ENCODE assay signal across 8 mouse cellular contexts in the genomic region with DNA sequence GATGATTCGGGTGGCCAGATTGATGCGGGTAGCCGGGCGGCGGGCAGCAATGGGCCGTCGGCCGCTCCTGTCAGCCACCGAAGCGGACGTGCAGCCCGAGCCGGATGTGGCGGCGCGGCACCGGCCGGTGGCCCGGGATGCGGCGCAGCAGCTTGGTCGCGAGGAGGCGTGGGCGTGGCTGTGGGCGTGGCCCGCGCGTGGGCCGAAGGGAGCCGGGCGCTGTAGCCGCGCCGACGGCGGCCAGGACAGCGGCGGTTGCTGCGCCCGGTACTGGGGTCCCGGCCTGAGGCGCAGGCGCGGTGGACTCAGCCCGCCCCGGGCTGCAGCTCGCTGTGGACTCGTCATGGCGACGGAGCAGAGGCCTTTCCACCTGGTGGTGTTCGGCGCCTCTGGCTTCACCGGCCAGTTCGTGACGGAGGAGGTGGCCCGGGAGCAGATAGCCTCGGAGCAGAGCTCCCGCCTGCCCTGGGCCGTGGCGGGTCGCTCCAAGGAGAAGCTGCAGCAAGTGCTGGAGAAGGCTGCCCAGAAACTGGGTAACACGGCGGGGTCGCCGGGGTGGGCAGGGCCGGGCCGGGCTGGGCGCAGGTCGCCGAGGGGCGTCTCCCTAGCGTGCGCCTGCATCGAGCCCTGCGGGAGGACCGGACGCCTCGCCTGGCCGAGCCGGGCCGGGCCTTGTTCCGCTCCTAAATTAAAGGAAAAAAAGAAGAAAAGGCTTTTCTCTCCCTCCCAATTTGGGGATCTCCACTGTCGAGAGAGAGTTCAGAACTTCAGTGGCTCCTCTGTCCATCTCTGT. TPM values are rescaled to one million over a fixed set of nuclear protein-coding genes. Genes with fewer than 3 reads are reported as not detected.
A peak's percentile ranks its signal among the peaks of the same experiment; 100 is the strongest.
DNase-seq lines count a peak whose midpoint lies in the region; ATAC-seq and TF ChIP-seq lines count a peak whose summit lies in the region.

A gene (plus strand): TSS at position 198 of the 793 bp plus-strand sequence.

- no peaks in the 10 kb centered on the region; the same call in 1 of the 2 replicates for H3K79me2 ChIP-seq in CH12.LX (replicated peaks; ENCODE audit: control insufficient read depth, extremely low read depth, insufficient read depth, poor library complexity, severe bottlenecking)

- in situ Hi-C loops in CH12.LX (cut with MboI; ENCODE audit: low pct_ligation_motif_present, low pct_unique_long_range_greater_than_20kb, low sequenced_read_pairs) = no loop called here

- no peaks in the 10 kb centered on the region for H3K9me3 ChIP-seq in CH12.LX (replicated peaks; ENCODE audit: low read length)
- no peaks in the 10 kb centered on the region for H3K9me3 ChIP-seq in forebrain, embryonic 12.5 days
- H3K9me3 ChIP-seq in heart, embryonic 16.5 days (replicated peaks; ENCODE audit: control insufficient read depth, low read length) = no peaks in the 10 kb centered on the region
- no peaks in the 10 kb centered on the region for H3K9me3 ChIP-seq in liver, embryonic 13.5 days (replicated peaks)
- no peaks in the 10 kb centered on the region for H3K9me3 ChIP-seq in stomach, embryonic 14.5 days (ENCODE audit: control insufficient read depth, low read depth, low read length)

- H3K27ac ChIP-seq in CH12.LX (ENCODE audit: insufficient read depth, low read depth) = no peak within 1 kb of the TSS
- H3K27ac ChIP-seq in forebrain, embryonic 12.5 days = peak within 1 kb of the TSS; percentile 87
- peak within 1 kb of the TSS; percentile 93 for H3K27ac ChIP-seq in heart, embryonic 16.5 days (ENCODE audit: low read length)
- H3K27ac ChIP-seq in liver, embryonic 13.5 days = no peak within 1 kb of the TSS
- peak within 1 kb of the TSS; percentile 64 for H3K27ac ChIP-seq in stomach, embryonic 14.5 days (ENCODE audit: low read length)

- H3K4me1 ChIP-seq in CH12.LX (ENCODE audit: control insufficient read depth in 1 of 2, insufficient read depth in 2 of 2) = peaks cover 2 to 5% of the 10 kb centered on the region in 2 experiments; a peak in 2 of 4 replicates
- H3K4me1 ChIP-seq in forebrain, embryonic 12.5 days = peaks cover 27% of the 10 kb centered on the region
- H3K4me1 ChIP-seq in heart, embryonic 16.5 days (ENCODE audit: control insufficient read depth, insufficient read depth, low read length) = peaks cover 5% of the 10 kb centered on the region; the same call in 1 of the 2 replicates
- peaks cover 16% of the 10 kb centered on the region for H3K4me1 ChIP-seq in liver, embryonic 13.5 days (replicated peaks)
- peaks cover 8% of the 10 kb centered on the region for H3K4me1 ChIP-seq in stomach, embryonic 14.5 days (ENCODE audit: control insufficient read depth, insufficient read depth, low read length)

- TF ChIP-seq EP300 in CH12.LX (IDR thresholded peaks at IDR 0.05; ENCODE audit: low read length) = no peak

- peaks cover 0 to 2% of the 10 kb centered on the region in 2 experiments for H3K36me3 ChIP-seq in CH12.LX (replicated peaks in 1 of 2; ENCODE audit: control insufficient read depth in 1 of 2, insufficient read depth in 1 of 2, low read length in 1 of 2)
- H3K36me3 ChIP-seq in forebrain, embryonic 12.5 days (replicated peaks) = peaks cover 18% of the 10 kb centered on the region
- peaks cover 8% of the 10 kb centered on the region; the same call in 1 of the 2 replicates for H3K36me3 ChIP-seq in heart, embryonic 16.5 days (ENCODE audit: control insufficient read depth, insufficient read depth)
- H3K36me3 ChIP-seq in liver, embryonic 13.5 days = no peaks in the 10 kb centered on the region
- H3K36me3 ChIP-seq in stomach, embryonic 14.5 days (ENCODE audit: control insufficient read depth, insufficient read depth, low read length) = no peaks in the 10 kb centered on the region; the same call in 1 of the 2 replicates

- peak within 1 kb of the TSS; percentile 69 for H3K4me2 ChIP-seq in CH12.LX (ENCODE audit: insufficient read depth, low read depth, poor library complexity, severe bottlenecking)
- peak within 1 kb of the TSS; percentile 70 for H3K4me2 ChIP-seq in forebrain, embryonic 12.5 days
- peak within 1 kb of the TSS; percentile 87 for H3K4me2 ChIP-seq in heart, embryonic 16.5 days (ENCODE audit: low read depth, low read length)
- peak within 1 kb of the TSS; percentile 79 for H3K4me2 ChIP-seq in liver, embryonic 13.5 days
- peak within 1 kb of the TSS; percentile 70 for H3K4me2 ChIP-seq in stomach, embryonic 14.5 days (replicated peaks; ENCODE audit: low read depth, low read length)

- H3K27me3 ChIP-seq in CH12.LX (replicated peaks) = peaks cover 20% of the 10 kb centered on the region
- no peaks in the 10 kb centered on the region for H3K27me3 ChIP-seq in forebrain, embryonic 12.5 days
- no peaks in the 10 kb centered on the region for H3K27me3 ChIP-seq in heart, embryonic 16.5 days (ENCODE audit: control insufficient read depth, insufficient read depth, low read length)
- H3K27me3 ChIP-seq in liver, embryonic 13.5 days = peaks cover 48% of the 10 kb centered on the region
- H3K27me3 ChIP-seq in stomach, embryonic 14.5 days (ENCODE audit: control insufficient read depth, insufficient read depth, low read length) = no peaks in the 10 kb centered on the region

- peak; percentile 44 for DNase-seq in CH12.LX (ENCODE audit: extremely low read depth)
- DNase-seq in c-Kit-positive CD71-positive TER-119-negative erythroid progenitor cells, embryonic 14.5 days (ENCODE audit: low read depth) = peak; percentile 34
- peak; percentile 89 to 94 for DNase-seq in kidney, postnatal 25 days
- peak; percentile 62 for DNase-seq in liver, embryonic 13.5 days
- DNase-seq in natural killer cell, adult 2 months (ENCODE audit: low spot score in 2 of 2) = peak; percentile 73 to 78

- TF ChIP-seq CTCF in CH12.LX (conservative IDR thresholded peaks at IDR 0.05 in 1 of 2, IDR thresholded peaks at IDR 0.05 in 1 of 2; ENCODE audit: low read depth in 2 of 2, low read length in 2 of 2) = no peak

- peak within 1 kb of the TSS; percentile 75 for H3K9ac ChIP-seq in CH12.LX (ENCODE audit: insufficient read depth, low read depth)
- peak within 1 kb of the TSS; percentile 78 for H3K9ac ChIP-seq in forebrain, embryonic 12.5 days
- peak within 1 kb of the TSS; percentile 91 for H3K9ac ChIP-seq in heart, embryonic 16.5 days (ENCODE audit: low read length)
- peak within 1 kb of the TSS; percentile 64 for H3K9ac ChIP-seq in liver, embryonic 13.5 days
- peak within 1 kb of the TSS; percentile 84 for H3K9ac ChIP-seq in stomach, embryonic 14.5 days (replicated peaks; ENCODE audit: low read depth, low read length)

- ATAC-seq in forebrain, embryonic 12.5 days (ENCODE audit: low FRiP score) = peak; percentile 97
- ATAC-seq in heart, embryonic 16.5 days (replicated peaks; ENCODE audit: extremely low read depth, insufficient read depth, low FRiP score) = peak; percentile 96
- peak; percentile 83 for ATAC-seq in liver, embryonic 13.5 days (ENCODE audit: low read depth)
- peak; percentile 97 for ATAC-seq in stomach, embryonic 14.5 days (ENCODE audit: insufficient number of reproducible peaks, insufficient read depth, low FRiP score, low read depth)

- no peak for TF ChIP-seq RAD21 in CH12.LX (IDR thresholded peaks at IDR 0.05; ENCODE audit: low read depth, low read length)

- peak within 1 kb of the TSS; percentile 80 to 85 (median 81) for H3K4me3 ChIP-seq in CH12.LX (replicated peaks in 1 of 3; ENCODE audit: low read depth in 2 of 3, low read length in 2 of 3, poor library complexity in 1 of 3)
- peak within 1 kb of the TSS; percentile 71 for H3K4me3 ChIP-seq in forebrain, embryonic 12.5 days (replicated peaks)
- H3K4me3 ChIP-seq in heart, embryonic 16.5 days (ENCODE audit: low read length) = peak within 1 kb of the TSS; percentile 74
- H3K4me3 ChIP-seq in liver, embryonic 13.5 days (replicated peaks) = peak within 1 kb of the TSS; percentile 67
- H3K4me3 ChIP-seq in stomach, embryonic 14.5 days (ENCODE audit: low read depth, low read length) = peak within 1 kb of the TSS; percentile 93

- dilution Hi-C loops in CH12.LX (cut with MboI; ENCODE audit: extremely low pct_ligation_motif_present, extremely low pct_unique_long_range_greater_than_20kb, low sequenced_read_pairs) = no loop called here

- TF ChIP-seq POLR2A in CH12.LX (IDR thresholded peaks at IDR 0.05; ENCODE audit: low read depth, low read length) = peak; percentile 67

- WGBS in forebrain, embryonic 12.5 days = under 1% methylated on average over 84 of the region's 84 CpGs
- WGBS in heart, embryonic 16.5 days = under 1% methylated on average over 84 of the region's 84 CpGs
- under 1% methylated on average over 84 of the region's 84 CpGs for WGBS in liver, embryonic 13.5 days (ENCODE audit: insufficient replicate concordance)
- under 1% methylated on average over 81 of the region's 84 CpGs for WGBS in stomach, embryonic 14.5 days

TF ChIP-seq in CH12.LX, 34 proteins besides CTCF, POLR2A, EP300 and RAD21:
- peak; percentile 53; the same call in 1 of the 2 replicates for TF ChIP-seq ELF1 (IDR thresholded peaks at IDR 0.05; ENCODE audit: low read depth, low read length)
- TF ChIP-seq SIN3A (IDR thresholded peaks at IDR 0.05; ENCODE audit: low read length) = peak; percentile 27
- peak; percentile 18; the same call in 1 of the 2 replicates for TF ChIP-seq IRF4 (IDR thresholded peaks at IDR 0.05; ENCODE audit: low read depth, low read length)
- peak; percentile 76 for TF ChIP-seq TCF12 (IDR thresholded peaks at IDR 0.05; ENCODE audit: low read depth, low read length)
- 0 out of 2 replicates have a peak, but pooled peaks have one; percentile 37 for TF ChIP-seq ZMIZ1 (IDR thresholded peaks at IDR 0.05; ENCODE audit: low read depth, low read length)
- peak; percentile 90 for TF ChIP-seq MXI1 (IDR thresholded peaks at IDR 0.05; ENCODE audit: low read depth, low read length)
- peak; percentile 77; the same call in 1 of the 2 replicates for TF ChIP-seq UBTF (IDR thresholded peaks at IDR 0.05; ENCODE audit: low read depth, low read length)
- TF ChIP-seq TBP (conservative IDR thresholded peaks at IDR 0.05; ENCODE audit: low read depth, low read length) = no peak
- TF ChIP-seq NRF1 (IDR thresholded peaks at IDR 0.05; ENCODE audit: low read depth, low read length) = peak; percentile 85
- no peak for TF ChIP-seq PAX5 (IDR thresholded peaks at IDR 0.05; ENCODE audit: low read length)

RNA-seq across cellular contexts. Expression of the gene that starts here (rescaled TPM):
- total RNA-seq in CH12.LX (2012; rRNA removed) (16.7 and 22.2 TPM in 2 replicates), CH12.LX (2014; rRNA removed) (18.9 and 21.9 TPM in 2 replicates)
- 9.5 and 10.3 TPM in 2 replicates for polyA plus RNA-seq in CH12.LX (2012; ENCODE audit: insufficient read length, low read depth)
- 82.2 and 83.1 TPM in 2 replicates for polyA plus RNA-seq in forebrain, embryonic 12.5 days (2016; fragmentation: Nextera tagmentation; extraction: Ambion mirVana)
- polyA plus RNA-seq in heart, embryonic 16.5 days (2015; fragmentation: Nextera tagmentation; extraction: Ambion mirVana) = 104 and 109 TPM in 2 replicates
- 11.4 and 13.0 TPM in 2 replicates for polyA plus RNA-seq in liver, embryonic 13.5 days (2015; fragmentation: Nextera tagmentation; extraction: Ambion mirVana)
- polyA plus RNA-seq in stomach, embryonic 14.5 days (2014; fragmentation: Nextera tagmentation; extraction: Ambion mirVana) = 68.4 and 69.0 TPM in 2 replicates

Comparison
In these comparisons a context has a peak if more than half of its experiments do, and no peak if none do; other contexts are left out.
1. DNase-seq: peak in every context shown above with its lines; median percentile 92 in kidney, postnatal 25 days; 76 in natural killer cell, adult 2 months; 62 in liver, embryonic 13.5 days; 44 in CH12.LX; 34 in c-Kit-positive CD71-positive TER-119-negative erythroid progenitor cells, embryonic 14.5 days.
2. H3K27ac ChIP-seq: peak in forebrain, embryonic 12.5 days (single experiment), heart, embryonic 16.5 days (single experiment) and stomach, embryonic 14.5 days (single experiment); none in CH12.LX (single experiment) and liver, embryonic 13.5 days (single experiment).
3. Peak in every context shown above with its lines, with median percentiles within 50 percentile points of each other: H3K4me2 ChIP-seq, H3K4me3 ChIP-seq, H3K9ac ChIP-seq and ATAC-seq.